Mouse (Mus musculus): ENCODE measurements around the gene Grin2c.

Gene Grin2c

GRCm38 (mm10) chr11:115231924-115232323 is 35.1 kb downstream of the Grin2c start:
- no peak for DNase-seq (ENCODE audit: low read depth, low spot score)

GRCm38 (mm10) chr11:115231168-115231915 is 35.7 kb downstream of the Grin2c start:
- no peak for DNase-seq (ENCODE audit: low read depth, low spot score)

DNA sequence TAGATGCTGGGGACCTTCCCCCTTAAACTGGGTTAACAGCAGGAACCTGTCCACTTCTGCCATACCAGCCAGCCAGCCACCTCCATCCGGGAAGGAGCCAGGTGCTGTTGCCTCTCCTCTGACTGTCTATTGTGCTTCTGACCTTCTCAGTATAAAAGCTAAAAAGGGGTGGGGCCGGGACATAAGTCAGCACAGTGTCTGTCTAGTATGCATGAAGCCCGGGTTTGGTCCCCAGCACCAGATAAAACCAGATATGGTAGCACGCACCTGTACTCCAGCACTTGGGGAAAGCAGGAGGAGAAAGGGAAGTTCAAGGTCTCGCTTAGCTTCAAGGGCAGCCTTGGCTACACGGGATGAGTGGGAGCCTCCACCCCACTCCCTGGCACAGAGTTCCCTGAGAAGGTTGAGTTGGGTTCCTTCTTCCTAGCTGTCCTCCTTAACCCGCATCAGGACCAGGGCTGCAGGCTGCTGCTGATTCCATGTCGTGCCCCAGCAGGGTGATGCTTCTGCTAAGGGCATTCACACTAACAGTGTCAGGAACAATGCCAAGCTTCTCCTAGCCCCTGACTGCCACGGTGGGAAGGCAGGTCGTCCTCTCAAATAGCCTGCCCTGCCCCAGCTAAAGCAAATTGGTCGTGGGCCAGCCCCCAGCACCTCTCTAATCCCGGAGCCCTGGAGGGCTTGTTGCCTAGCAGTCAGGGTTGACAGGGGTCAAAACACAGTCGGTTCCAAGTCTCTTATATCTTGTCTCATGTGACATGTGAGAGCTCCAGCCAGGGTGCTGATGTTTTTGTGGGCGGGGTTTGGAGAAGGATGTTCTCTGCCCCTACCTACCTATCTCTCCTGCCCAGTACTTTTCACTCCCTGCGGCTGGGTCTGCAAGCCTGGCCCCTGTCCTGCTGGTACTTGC is 37.8 kb downstream of the Grin2c start:
- DNase-seq (ENCODE audit: low read depth, low spot score) = no peak

- no peak for DNase-seq (ENCODE audit: low read depth, low spot score)
Observed at GRCm38 (mm10) chr11:115228430-115228829, 38.6 kb downstream of the Grin2c start.

GRCm38 (mm10) chr11:115227640-115228039 is 39.4 kb downstream of the Grin2c start:
- DNase-seq (ENCODE audit: low read depth, low spot score) = no peak

- no peak for DNase-seq (ENCODE audit: low read depth, low spot score)
Observed at GRCm38 (mm10) chr11:115226811-115227491, 40.1 kb downstream of the Grin2c start.

GRCm38 (mm10) chr11:115225301-115225700 is 41.7 kb downstream of the Grin2c start:
- DNase-seq (ENCODE audit: low read depth, low spot score) = no peak

DNA sequence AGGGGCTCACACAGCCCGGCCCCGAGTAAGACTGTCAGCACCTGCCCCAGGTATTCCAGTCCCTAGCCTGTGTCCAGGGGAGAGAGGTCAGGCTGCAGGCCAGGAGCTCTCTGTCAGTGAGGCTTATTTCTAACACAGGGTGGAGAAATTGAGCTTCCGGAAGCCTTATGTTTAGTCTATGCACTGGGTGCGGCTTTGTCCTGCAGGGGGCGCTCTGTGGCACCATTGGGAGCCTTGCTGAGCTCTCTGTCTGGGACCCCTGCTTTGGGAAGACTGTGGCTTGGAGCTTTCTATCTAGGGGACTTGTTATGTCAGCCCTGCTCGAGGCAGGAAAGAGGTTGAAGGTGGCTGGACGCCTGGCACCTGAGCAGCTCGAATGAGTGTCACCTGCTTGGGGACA is 42.2 kb downstream of the Grin2c start:
- peak; percentile 77 for DNase-seq (ENCODE audit: low read depth, low spot score)

GRCm38 (mm10) chr11:115223877-115224276 is 43.2 kb downstream of the Grin2c start:
- DNase-seq (ENCODE audit: low read depth, low spot score) = no peak

DNA sequence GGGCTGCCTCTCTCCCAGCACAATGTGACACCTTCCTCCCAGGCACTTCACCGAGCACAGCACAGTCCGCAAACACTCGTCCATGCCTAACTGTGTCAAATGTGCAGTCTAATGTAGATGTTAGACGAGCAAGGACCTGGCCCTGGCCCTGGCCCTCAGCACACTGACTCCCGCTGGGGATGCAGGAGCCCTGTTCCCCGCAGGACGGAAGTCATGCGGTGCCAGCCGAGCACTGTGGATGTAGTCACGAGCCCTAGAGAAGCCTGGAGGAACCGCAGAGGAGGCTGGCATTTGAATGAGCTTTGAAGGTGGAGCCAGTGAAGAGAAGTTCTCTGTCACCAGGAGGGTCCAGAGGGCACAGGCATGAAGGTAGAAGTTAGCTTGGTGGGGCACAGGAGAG is 43.6 kb downstream of the Grin2c start:
- DNase-seq (ENCODE audit: low read depth, low spot score) = no peak

DNA sequence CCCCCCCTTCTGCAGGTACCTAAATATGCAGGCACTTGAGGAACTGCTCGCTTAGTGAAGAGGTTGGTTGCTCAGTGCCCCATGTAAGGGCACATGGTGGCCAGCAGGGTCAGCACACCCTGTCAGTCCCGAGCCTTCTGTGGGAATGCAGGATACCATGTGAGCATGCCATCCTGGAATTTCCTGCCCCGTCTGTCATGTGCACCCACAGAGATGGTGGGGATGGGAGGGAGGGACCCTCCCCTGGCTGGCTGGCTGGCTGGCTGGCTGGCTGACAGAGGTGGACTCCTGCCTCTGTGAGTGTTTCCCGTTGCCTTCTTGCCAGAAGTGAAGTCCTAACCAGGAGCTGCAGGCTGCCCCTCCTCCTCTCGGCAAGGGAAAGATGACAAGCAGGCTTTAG is 44.5 kb downstream of the Grin2c start:
- DNase-seq (ENCODE audit: low read depth, low spot score) = no peak

GRCm38 (mm10) chr11:115222077-115222476 is 45.0 kb downstream of the Grin2c start:
- DNase-seq (ENCODE audit: low read depth, low spot score) = no peak

DNA sequence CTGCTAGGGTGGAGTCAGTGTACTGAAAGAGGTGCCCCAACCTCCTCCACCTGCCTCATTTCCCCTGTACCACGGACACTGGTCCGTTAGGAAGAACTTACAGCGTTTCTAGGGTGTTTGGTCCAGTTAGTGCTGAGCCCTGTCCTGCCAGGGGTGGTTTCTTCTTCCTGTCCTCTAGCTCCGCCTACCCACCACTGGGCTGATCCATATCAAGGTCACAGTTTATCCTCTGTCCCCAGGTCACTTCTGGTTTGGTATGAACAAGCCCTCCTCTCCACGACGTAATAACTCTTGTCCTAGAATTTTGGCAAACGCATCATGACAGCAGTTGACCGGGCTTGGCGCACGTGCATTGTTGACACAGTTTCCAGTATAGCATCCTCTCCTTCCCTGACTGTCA is 47.4 kb downstream of the Grin2c start:
- no peak for DNase-seq (ENCODE audit: low read depth, low spot score)

DNA sequence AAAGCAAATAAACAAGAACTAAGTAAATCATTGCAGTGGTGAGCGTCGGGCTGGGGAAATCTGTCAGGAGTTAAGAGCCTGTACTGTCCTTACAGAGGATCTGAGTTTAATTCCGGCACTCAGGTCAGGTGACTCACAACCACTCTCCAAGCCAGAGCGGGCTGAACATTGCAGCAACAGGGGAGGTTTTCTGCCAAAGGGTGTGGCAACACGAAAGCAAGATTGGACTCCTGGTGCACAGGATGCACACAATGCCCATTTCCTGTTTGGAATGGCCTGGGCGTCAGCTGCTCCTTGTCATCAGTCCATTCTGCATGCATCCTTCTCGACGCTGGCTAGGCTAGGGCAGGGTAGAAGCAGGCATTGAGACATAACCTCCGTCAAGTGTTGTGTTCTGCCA is 47.8 kb downstream of the Grin2c start:
- no peak for DNase-seq (ENCODE audit: low read depth, low spot score)

DNA sequence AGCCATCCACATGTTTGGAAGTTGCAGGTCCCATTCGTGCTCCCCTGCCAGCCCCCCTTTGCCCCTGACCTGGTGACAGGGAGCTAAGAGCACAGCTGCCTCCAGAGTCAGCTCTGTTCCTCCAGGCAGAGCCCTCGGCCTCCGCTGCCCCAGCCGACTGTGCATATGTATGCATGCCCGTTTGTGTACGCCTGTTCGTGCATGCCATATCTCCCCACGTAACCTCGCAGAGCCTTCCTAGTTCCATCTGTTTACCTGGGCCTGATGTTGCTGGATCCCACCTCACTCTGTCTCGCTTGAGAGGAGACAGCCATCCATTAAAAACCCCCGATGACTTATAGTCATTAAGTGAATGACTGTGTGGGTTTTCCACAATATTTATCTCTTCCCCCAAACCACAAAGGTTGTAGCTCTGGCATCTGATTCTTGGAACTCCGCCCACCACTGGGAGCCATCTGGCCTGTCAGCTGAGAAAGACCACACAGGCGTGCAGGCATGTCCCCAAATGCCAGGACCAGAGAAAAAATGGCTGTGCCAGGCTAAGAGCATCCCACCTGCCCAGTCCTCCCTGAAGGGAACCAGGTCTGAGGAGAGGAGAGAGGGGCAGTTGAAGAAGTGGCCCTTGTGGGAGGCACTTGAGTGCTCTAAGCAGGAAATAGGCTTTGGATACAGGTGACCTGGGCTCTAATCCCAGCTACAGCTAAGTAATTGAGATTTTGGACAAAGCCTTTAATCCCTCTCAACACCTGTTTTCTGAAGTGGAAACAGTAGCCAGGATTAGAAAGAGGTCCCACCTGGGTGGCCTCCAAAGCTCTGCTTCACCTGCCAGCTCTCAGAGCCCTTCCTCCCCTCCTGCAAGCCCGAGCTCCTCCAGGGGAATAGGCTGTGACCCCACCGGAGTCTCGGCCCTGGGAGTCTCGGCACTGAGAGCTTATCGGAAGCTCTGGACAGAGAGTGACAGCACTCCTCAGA is 49.3 kb downstream of the Grin2c start:
- DNase-seq (ENCODE audit: low read depth, low spot score) = no peak

- no peak for DNase-seq (ENCODE audit: low read depth, low spot score)
Observed at GRCm38 (mm10) chr11:115215123-115215522, 51.9 kb downstream of the Grin2c start.

DNA sequence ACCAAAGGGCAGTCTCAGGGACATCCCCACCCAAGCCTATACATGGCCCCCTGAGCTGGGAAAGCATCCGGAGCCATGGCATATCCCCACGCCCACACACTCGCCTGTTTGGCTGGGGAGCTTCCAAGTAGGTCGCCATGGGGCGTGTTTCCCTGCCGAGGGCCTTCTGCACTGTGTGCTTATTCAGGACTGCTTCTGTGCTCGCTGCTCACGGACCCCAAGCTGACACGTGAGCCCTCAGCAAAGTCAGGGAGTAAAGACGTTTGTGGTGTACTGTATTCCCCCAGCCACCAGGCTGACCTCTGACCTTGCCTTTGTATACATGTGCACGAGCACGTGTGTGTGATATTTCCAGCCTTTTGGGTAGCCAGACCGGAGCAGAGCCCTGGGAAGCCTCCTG is 54.9 kb downstream of the Grin2c start:
- DNase-seq (ENCODE audit: low read depth, low spot score) = no peak

- no peak for DNase-seq (ENCODE audit: low read depth, low spot score)
Observed at GRCm38 (mm10) chr11:115209958-115210357, 57.1 kb downstream of the Grin2c start.

DNA sequence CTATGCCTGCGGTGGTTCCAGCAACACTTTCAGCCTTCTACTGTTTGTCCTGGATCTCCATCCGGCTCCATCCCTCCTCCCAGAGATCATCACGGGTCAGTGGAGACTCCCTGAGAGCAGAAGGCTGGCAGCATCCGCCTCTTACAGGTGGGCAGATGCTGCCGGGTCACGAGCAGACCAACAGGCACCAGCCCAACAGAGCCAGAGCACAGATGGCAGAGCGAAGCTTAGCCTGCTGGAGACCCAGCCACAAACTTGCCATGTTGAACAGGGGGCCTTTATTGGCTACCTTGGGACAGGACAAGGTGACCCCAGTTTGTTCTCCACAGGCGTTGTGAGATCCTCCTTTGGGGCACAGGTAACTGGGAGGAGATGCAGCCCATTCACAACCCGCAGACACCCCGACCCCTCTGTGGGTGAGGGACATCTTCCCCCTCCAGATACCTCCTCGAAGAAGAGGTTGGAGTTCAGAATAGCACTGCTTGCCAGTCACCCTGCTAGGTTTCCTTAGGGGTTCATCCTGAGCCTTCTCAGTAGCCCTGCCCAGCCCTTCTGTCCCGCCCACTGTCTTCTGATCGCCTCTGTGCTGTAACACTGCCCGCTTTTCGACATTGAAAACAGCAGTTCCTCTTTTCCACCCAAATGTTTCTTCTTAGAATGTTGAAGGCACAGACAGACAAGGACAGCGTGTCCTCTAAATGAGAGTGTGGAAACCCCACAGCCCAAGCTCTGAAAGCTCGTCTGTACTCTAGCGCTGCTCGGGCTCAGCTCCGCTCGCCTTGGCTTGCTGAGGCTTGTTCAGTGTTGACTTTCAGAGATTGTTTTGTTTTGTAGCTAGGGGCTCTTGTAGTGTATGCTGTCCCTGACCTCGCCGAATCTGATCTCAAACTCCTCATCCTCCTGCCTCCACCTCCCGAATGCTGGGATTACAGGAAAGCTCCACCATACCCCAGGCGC is 58.0 kb downstream of the Grin2c start:
- no peak for DNase-seq (ENCODE audit: low read depth, low spot score)

DNA sequence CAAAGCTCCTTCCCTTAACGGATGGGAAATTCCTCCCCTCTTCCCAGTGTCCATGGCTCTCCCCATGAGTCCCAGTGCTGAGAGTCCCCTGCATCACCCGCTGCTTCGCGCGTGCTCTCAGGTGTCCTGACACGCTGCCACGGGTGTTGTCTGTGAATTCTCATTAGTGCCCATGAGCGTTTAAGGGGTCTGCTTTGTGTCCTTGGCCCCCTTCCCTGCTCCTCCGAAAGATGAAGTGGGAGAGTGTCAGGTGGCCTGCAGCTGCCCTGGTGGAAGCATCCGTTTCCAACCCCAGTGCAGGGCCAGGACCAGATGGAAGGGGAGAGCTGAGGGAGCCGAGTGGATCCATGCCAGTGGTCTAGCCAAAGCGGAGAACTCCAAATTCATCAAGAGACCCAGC is 58.9 kb downstream of the Grin2c start:
- DNase-seq (ENCODE audit: low read depth, low spot score) = no peak
